Mouse (Mus musculus): Measurements from ENCODE around the gene Kti12. TPM values are rescaled to one million over a fixed set of nuclear protein-coding genes. Genes with fewer than 3 reads are reported as not detected.

Kti12 gene
- polyA plus RNA-seq (2017; shearing (Covaris generic)), result 35.8 TPM

GRCm38 (mm10) chr4:108847715-108848504, at the start of gene Kti12:
Kti12 (plus strand) TSS chr4:108847785.

GRCm38 (mm10) chr4:108832916-108833827, 14.4 kb upstream of the Kti12 start, which contains the start of gene Btf3l4:
Btf3l4 (minus strand) TSS chr4:108833614.

GRCm38 (mm10) chr4:108834115-108834970, 13.2 kb upstream of the Kti12 start, which contains the start of gene Txndc12:
Txndc12 (plus strand) TSS chr4:108834601.

GRCm38 (mm10) chr4:108848505-108848848, 892 bp downstream of the Kti12 start, which contains the start of gene A730015C16Rik:
A730015C16Rik (minus strand) TSS chr4:108848619.

GRCm38 (mm10) chr4:108878963-108879822, 31.6 kb downstream of the Kti12 start, which contains the start of gene Rab3b:
Rab3b (plus strand) TSS chr4:108879063.

Other genes starting within 250 kb of the Kti12 start
- gene Cc2d1b, start 227.8 kb upstream of the Kti12 start, polyA plus RNA-seq (2017; shearing (Covaris generic)), result 69.6 TPM
- not detected for gene 3110021N24Rik, start 128.1 kb upstream of the Kti12 start, polyA plus RNA-seq (2017; shearing (Covaris generic))
- 0.11 TPM for gene Zfyve9, start 67.0 kb upstream of the Kti12 start, polyA plus RNA-seq (2017; shearing (Covaris generic))
- gene Btf3l4, start 14.2 kb upstream of the Kti12 start, polyA plus RNA-seq (2017; shearing (Covaris generic)), result 40.2 TPM
- 11.8 TPM for gene Txndc12, start 13.2 kb upstream of the Kti12 start, polyA plus RNA-seq (2017; shearing (Covaris generic))
- 0.41 TPM for gene A730015C16Rik, start 834 bp downstream of the Kti12 start, polyA plus RNA-seq (2017; shearing (Covaris generic))
- not detected for gene Rab3b, start 31.3 kb downstream of the Kti12 start, polyA plus RNA-seq (2017; shearing (Covaris generic))
- 77.5 TPM for gene Nrd1, start 152.9 kb downstream of the Kti12 start, polyA plus RNA-seq (2017; shearing (Covaris generic))

Data from effector memory CD4-positive, alpha-beta T cell, adult 7 months (primary cell).